Mouse (Mus musculus): ENCODE measurements around the gene Ngly1. TPM values are rescaled to one million over a fixed set of nuclear protein-coding genes. Genes with fewer than 3 reads are reported as not detected.

Ngly1 gene
- polyA plus RNA-seq, 1 experiment: 266 TPM

- no peak for TF ChIP-seq GATA1 (IDR thresholded peaks at IDR 0.05; ENCODE audit: low read length)
Observed at GRCm38 (mm10) chr14:16301735-16302134, 52.7 kb downstream of the Ngly1 start.

- no peak for TF ChIP-seq GATA1 (IDR thresholded peaks at IDR 0.05; ENCODE audit: low read length)
Observed at GRCm38 (mm10) chr14:16302688-16303087, 53.6 kb downstream of the Ngly1 start.

- TF ChIP-seq GATA1 (IDR thresholded peaks at IDR 0.05; ENCODE audit: low read length): no peak
Observed at GRCm38 (mm10) chr14:16310791-16311190, 61.7 kb downstream of the Ngly1 start.

GRCm38 (mm10) chr14:16312599-16312998, 63.5 kb downstream of the Ngly1 start:
- TF ChIP-seq GATA1 (IDR thresholded peaks at IDR 0.05; ENCODE audit: low read length): no peak

- no peak for TF ChIP-seq GATA1 (IDR thresholded peaks at IDR 0.05; ENCODE audit: low read length)
Observed at GRCm38 (mm10) chr14:16313936-16314521, 64.9 kb downstream of the Ngly1 start.

GRCm38 (mm10) chr14:16314842-16315241, 65.8 kb downstream of the Ngly1 start:
- TF ChIP-seq GATA1 (IDR thresholded peaks at IDR 0.05; ENCODE audit: low read length): no peak

- no peak for TF ChIP-seq GATA1 (IDR thresholded peaks at IDR 0.05; ENCODE audit: low read length)
Observed at GRCm38 (mm10) chr14:16316715-16317114, 67.6 kb downstream of the Ngly1 start.

- no peak for TF ChIP-seq GATA1 (IDR thresholded peaks at IDR 0.05; ENCODE audit: low read length)
Observed at GRCm38 (mm10) chr14:16319818-16320217, 70.7 kb downstream of the Ngly1 start.

GRCm38 (mm10) chr14:16324394-16324793, 75.3 kb downstream of the Ngly1 start:
- TF ChIP-seq GATA1 (IDR thresholded peaks at IDR 0.05; ENCODE audit: low read length): no peak

GRCm38 (mm10) chr14:16325208-16325607, 76.1 kb downstream of the Ngly1 start:
- no peak for TF ChIP-seq GATA1 (IDR thresholded peaks at IDR 0.05; ENCODE audit: low read length)

- TF ChIP-seq GATA1 (IDR thresholded peaks at IDR 0.05; ENCODE audit: low read length): no peak
Observed at GRCm38 (mm10) chr14:16328531-16328930, 79.5 kb downstream of the Ngly1 start.

GRCm38 (mm10) chr14:16328959-16329480, 79.9 kb downstream of the Ngly1 start:
- TF ChIP-seq GATA1 (IDR thresholded peaks at IDR 0.05; ENCODE audit: low read length): no peak

- no peak for TF ChIP-seq GATA1 (IDR thresholded peaks at IDR 0.05; ENCODE audit: low read length)
Observed at GRCm38 (mm10) chr14:16329756-16330155, 80.7 kb downstream of the Ngly1 start.

GRCm38 (mm10) chr14:16334260-16334659, 85.2 kb downstream of the Ngly1 start:
- no peak for TF ChIP-seq GATA1 (IDR thresholded peaks at IDR 0.05; ENCODE audit: low read length)

- no peak for TF ChIP-seq GATA1 (IDR thresholded peaks at IDR 0.05; ENCODE audit: low read length)
Observed at GRCm38 (mm10) chr14:16335835-16336417, 86.8 kb downstream of the Ngly1 start.

- TF ChIP-seq GATA1 (IDR thresholded peaks at IDR 0.05; ENCODE audit: low read length): no peak
Observed at GRCm38 (mm10) chr14:16347505-16347904, 98.4 kb downstream of the Ngly1 start.

GRCm38 (mm10) chr14:16359704-16360103, 110.6 kb downstream of the Ngly1 start:
- no peak for TF ChIP-seq GATA1 (IDR thresholded peaks at IDR 0.05; ENCODE audit: low read length)

Other genes starting within 250 kb of the Ngly1 start
- 0.56 and 0.62 TPM in 2 replicates for gene Oxsm, start 528 bp downstream of the Ngly1 start, polyA plus RNA-seq (2012)
- gene Top2b, start 115.9 kb downstream of the Ngly1 start, polyA plus RNA-seq (2012): 12.9 and 17.2 TPM in 2 replicates